Mouse (Mus musculus) heart, adult 2 months (tissue): ENCODE measurements around the gene Prdx6.

Source experiments
- EP300 ChIP-seq: fragments of 200-500 bp; IDR thresholded peaks from 2 replicates; pipeline ENCODE4 v1.6.1; 2011; ENCODE audit warnings: low read depth, low read length, control low read depth; ENCODE audit not compliant: insufficient read depth
- POLR2A ChIP-seq: fragments of 200-500 bp; IDR thresholded peaks from 2 replicates; pipeline ENCODE4 v1.6.1; 2011; ENCODE audit warnings: mild to moderate bottlenecking, low read depth, low read length, control low read depth; ENCODE audit not compliant: insufficient read depth

GRCm38 (mm10) chr1:161232181-161232580 is 18.8 kb downstream of the Prdx6 start:
- TF ChIP-seq EP300 (no peak), POLR2A (no peak)
